Mouse (Mus musculus) olfactory bulb, adult 2 months (tissue): ENCODE results near the gene Lck.
A peak's percentile ranks its signal among the peaks of the same experiment; 100 is the strongest.

Source experiments
- CTCF ChIP-seq: fragments of 200-500 bp; IDR thresholded peaks from 2 replicates; pipeline ENCODE4 v1.5.1; 2012; ENCODE audit warnings: low read depth, mild to moderate bottlenecking, low read length, moderate library complexity; ENCODE audit not compliant: insufficient read depth
- POLR2A ChIP-seq: fragments of 200-500 bp; IDR thresholded peaks from 2 replicates; pipeline ENCODE4 v1.6.1; 2012; ENCODE audit warnings: mild to moderate bottlenecking, low read depth, low read length, moderate library complexity; ENCODE audit not compliant: insufficient read depth

DNA sequence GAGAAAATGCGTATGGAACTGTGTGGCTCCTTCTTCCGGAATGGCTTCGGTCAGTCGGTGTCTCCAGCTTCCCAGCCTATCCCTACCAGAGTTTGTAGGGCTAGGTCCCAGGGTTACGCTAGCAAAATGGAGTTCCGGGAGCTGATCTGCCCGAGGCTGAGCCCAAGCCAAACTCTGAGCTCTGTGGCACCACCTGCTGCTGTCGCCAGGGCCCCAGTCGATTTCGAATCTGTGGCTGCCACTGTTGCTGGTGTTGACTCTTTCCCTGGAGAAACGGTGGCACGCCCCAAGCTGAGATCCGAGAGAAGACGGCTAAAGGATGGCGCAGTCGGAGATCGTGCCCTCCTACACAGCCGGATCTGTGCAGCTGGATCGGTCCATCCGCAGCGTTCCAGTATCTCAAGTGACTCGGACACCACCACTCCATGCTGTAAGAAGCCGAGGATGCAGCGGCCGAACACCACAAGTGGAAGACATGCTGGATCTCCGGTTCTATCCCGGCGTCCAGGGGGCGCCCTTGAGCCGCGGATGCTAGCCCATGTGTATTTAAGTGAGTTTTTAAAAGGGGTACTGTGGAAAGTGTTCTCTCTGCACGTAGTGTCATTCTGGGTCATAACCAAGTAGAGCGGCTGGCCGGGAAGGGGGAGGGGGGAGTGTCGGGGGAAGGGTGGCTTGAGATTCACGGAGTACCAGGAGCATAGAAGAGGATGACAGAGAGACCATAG is 11.6 kb upstream of the Lck start:
- peak; percentile 74 for TF ChIP-seq CTCF
- no peak for TF ChIP-seq POLR2A
